Mouse (Mus musculus): ENCODE measurements around the gene Kctd11. TPM values are rescaled to one million over a fixed set of nuclear protein-coding genes. Genes with fewer than 3 reads are reported as not detected.

Kctd11 gene
- polyA plus RNA-seq, 1 experiment from 2014 or later = 11.4 TPM

GRCm38 (mm10) chr11:69835326-69835965 is 45.8 kb downstream of the Kctd11 start:
- peaks cover 15% of the 10 kb centered on the region for H3K27me3 ChIP-seq (ENCODE audit: control insufficient read depth, insufficient read depth, low read depth, low read length)
- WGBS = 24% methylated on average over 9 of the region's 9 CpGs
- peak overlapping the region; percentile 4; the same call in 1 of the 2 replicates for H3K4me3 ChIP-seq (ENCODE audit: low read length)
- ATAC-seq (ENCODE audit: low read depth) = no peak
- peaks cover 40% of the 10 kb centered on the region for H3K4me1 ChIP-seq (replicated peaks; ENCODE audit: control insufficient read depth, insufficient read depth, low read length)
- H3K9ac ChIP-seq (ENCODE audit: low read length) = no peak overlapping the region
- H3K36me3 ChIP-seq (ENCODE audit: control insufficient read depth, insufficient read depth, low read length) = peaks cover 2% of the 10 kb centered on the region; the same call in 1 of the 2 replicates
- H3K27ac ChIP-seq (ENCODE audit: low read length) = no peak overlapping the region
- H3K4me2 ChIP-seq (ENCODE audit: low read depth, low read length) = peak overlapping the region; percentile 98
- H3K9me3 ChIP-seq (ENCODE audit: control insufficient read depth, low read length) = no peaks in the 10 kb centered on the region

DNA sequence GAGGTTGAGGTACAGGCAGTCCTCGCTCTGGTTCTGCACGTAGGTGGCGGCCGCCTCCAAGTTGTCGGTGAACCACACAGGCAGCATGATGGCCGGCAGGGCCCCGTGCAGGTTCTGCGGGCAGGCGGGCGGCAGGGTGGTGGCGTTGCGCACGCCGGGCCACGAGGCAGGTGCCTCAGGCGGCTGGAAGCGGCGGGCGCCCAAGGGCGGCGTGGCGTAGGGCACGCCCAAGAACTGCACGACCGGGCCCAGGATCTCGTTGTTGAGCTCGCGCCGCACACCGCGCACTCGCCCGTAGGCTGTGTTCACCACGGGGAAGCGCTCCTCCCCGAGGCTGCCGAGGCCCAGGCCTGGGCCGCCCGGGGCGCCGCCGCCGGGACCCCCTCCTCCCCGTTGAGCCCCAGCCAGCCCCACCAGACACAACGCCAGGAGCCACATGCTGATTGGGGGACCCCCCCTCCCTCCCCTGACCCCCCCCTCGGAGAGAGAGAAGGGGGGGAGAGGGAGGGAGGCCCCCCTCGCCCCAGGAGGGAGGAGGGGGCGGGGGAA is 47.1 kb downstream of the Kctd11 start:
- Histone ChIP-seq H3K36me3 (ENCODE audit: control insufficient read depth, insufficient read depth, low read length) (peaks cover 2% of the 10 kb centered on the region; the same call in 1 of the 2 replicates), H3K4me3 (ENCODE audit: low read length) (peak overlapping the region; percentile 48), H3K4me2 (ENCODE audit: low read depth, low read length) (peak overlapping the region; percentile 88), H3K9ac (ENCODE audit: low read length) (peak overlapping the region; percentile 76), H3K9me3 (ENCODE audit: control insufficient read depth, low read length) (no peaks in the 10 kb centered on the region), H3K27ac (ENCODE audit: low read length) (peak overlapping the region; percentile 36; the same call in 1 of the 2 replicates), H3K4me1 (replicated peaks; ENCODE audit: control insufficient read depth, insufficient read depth, low read length) (peaks cover 34% of the 10 kb centered on the region), H3K27me3 (ENCODE audit: control insufficient read depth, insufficient read depth, low read depth, low read length) (peaks cover 15% of the 10 kb centered on the region)
- ATAC-seq (ENCODE audit: low read depth) = no peak
- WGBS = 7% methylated on average over 41 of the region's 48 CpGs

DNA sequence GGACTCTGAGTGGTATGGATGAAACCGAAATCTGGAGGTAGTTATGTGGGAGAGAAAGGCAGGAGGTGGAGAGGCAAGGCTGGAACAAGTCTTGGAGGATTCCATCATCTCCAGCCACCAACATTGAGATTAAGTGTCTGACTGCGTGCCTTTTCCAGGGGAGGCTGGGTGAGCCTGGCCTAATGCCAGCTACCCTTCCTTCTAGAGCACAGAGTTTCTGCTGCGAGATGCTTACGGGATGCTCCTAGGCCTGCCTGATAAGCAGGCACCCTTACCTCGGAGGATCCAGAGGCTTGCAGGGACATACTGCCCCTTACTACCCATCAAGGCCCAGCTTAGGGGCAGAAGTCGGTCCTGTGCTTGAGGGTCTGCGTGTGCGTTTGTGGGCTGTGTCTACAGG is 47.7 kb downstream of the Kctd11 start:
- Histone ChIP-seq H3K4me3 (ENCODE audit: low read length) (peak overlapping the region; percentile 48), H3K27ac (ENCODE audit: low read length) (peak overlapping the region; percentile 36; the same call in 1 of the 2 replicates), H3K9me3 (ENCODE audit: control insufficient read depth, low read length) (no peaks in the 10 kb centered on the region), H3K4me1 (replicated peaks; ENCODE audit: control insufficient read depth, insufficient read depth, low read length) (peaks cover 33% of the 10 kb centered on the region), H3K4me2 (ENCODE audit: low read depth, low read length) (peak overlapping the region; percentile 88), H3K27me3 (ENCODE audit: control insufficient read depth, insufficient read depth, low read depth, low read length) (peaks cover 15% of the 10 kb centered on the region), H3K36me3 (ENCODE audit: control insufficient read depth, insufficient read depth, low read length) (peaks cover 2% of the 10 kb centered on the region; the same call in 1 of the 2 replicates), H3K9ac (ENCODE audit: low read length) (peak overlapping the region; percentile 76)
- WGBS = 52% methylated on average over 8 of the region's 8 CpGs
- ATAC-seq (ENCODE audit: low read depth) = no peak

DNA sequence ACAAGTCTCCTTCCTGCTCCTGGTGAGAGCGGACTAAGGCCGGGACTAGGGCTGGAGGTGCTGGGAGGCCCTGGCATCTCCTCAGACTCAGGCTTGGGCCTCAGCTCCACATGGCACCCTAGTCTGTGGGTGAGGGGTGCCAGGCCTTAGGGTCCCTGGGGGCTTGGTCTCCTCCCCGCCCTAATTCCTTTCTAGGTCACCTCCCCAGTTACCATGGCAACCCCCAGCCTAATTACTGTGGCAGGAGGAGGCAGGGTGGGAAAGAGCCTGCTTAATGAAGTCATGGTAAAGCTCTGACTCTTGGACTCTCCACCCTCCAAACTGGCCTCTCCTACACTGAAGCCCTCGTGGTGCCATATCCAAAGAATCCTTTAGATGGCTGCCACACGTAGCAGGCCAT is 52.4 kb downstream of the Kctd11 start:
- H3K4me2 ChIP-seq (ENCODE audit: low read depth, low read length) = no peak overlapping the region
- peaks cover 4% of the 10 kb centered on the region; the same call in 1 of the 2 replicates for H3K27me3 ChIP-seq (ENCODE audit: control insufficient read depth, insufficient read depth, low read depth, low read length)
- ATAC-seq (ENCODE audit: low read depth) = no peak
- H3K27ac ChIP-seq (ENCODE audit: low read length) = no peak overlapping the region
- H3K9me3 ChIP-seq (ENCODE audit: control insufficient read depth, low read length) = no peaks in the 10 kb centered on the region
- peaks cover 4% of the 10 kb centered on the region for H3K4me1 ChIP-seq (replicated peaks; ENCODE audit: control insufficient read depth, insufficient read depth, low read length)
- H3K9ac ChIP-seq (ENCODE audit: low read length) = no peak overlapping the region
- WGBS = 74% methylated on average over 5 of the region's 5 CpGs
- H3K4me3 ChIP-seq (ENCODE audit: low read length) = no peak overlapping the region
- H3K36me3 ChIP-seq (ENCODE audit: control insufficient read depth, insufficient read depth, low read length) = peaks cover 19% of the 10 kb centered on the region; the same call in 1 of the 2 replicates

Small RNA genes within 50 kb of the gene (microRNA-seq; reads per million reads assigned to microRNA genes)
- not detected for gene Mir6924

Other genes starting within 250 kb of the Kctd11 start
- gene Fxr2, start 248.4 kb downstream of the Kctd11 start, polyA plus RNA-seq (2015; fragmentation: Nextera tagmentation; extraction: Ambion mirVana) = 22.2 and 22.6 TPM in 2 replicates
- gene Sox15, start 226.1 kb downstream of the Kctd11 start, polyA plus RNA-seq (2015; fragmentation: Nextera tagmentation; extraction: Ambion mirVana) = 0.54 TPM in 1 of 2 replicates, not detected in the other
- 65.5 and 71.0 TPM in 2 replicates for gene Mpdu1, start 218.8 kb downstream of the Kctd11 start, polyA plus RNA-seq (2015; fragmentation: Nextera tagmentation; extraction: Ambion mirVana)
- 19.2 and 19.4 TPM in 2 replicates for gene Cd68, start 215.3 kb downstream of the Kctd11 start, polyA plus RNA-seq (2015; fragmentation: Nextera tagmentation; extraction: Ambion mirVana)
- 539 and 624 TPM in 2 replicates for gene Eif4a1, start 209.0 kb downstream of the Kctd11 start, polyA plus RNA-seq (2015; fragmentation: Nextera tagmentation; extraction: Ambion mirVana)
- gene Senp3, start 199.3 kb downstream of the Kctd11 start, polyA plus RNA-seq (2015; fragmentation: Nextera tagmentation; extraction: Ambion mirVana) = 69.3 and 70.6 TPM in 2 replicates
- gene Tnfsf13, start 195.6 kb downstream of the Kctd11 start, polyA plus RNA-seq (2015; fragmentation: Nextera tagmentation; extraction: Ambion mirVana) = 0.89 and 1.2 TPM in 2 replicates
- 10.6 and 12.8 TPM in 2 replicates for gene Tnfsf12, start 185.6 kb downstream of the Kctd11 start, polyA plus RNA-seq (2015; fragmentation: Nextera tagmentation; extraction: Ambion mirVana)
- gene Tnfsfm13, start 185.3 kb downstream of the Kctd11 start, polyA plus RNA-seq (2015; fragmentation: Nextera tagmentation; extraction: Ambion mirVana) = 5.0 and 5.4 TPM in 2 replicates
- gene Polr2a, start 122.8 kb downstream of the Kctd11 start, polyA plus RNA-seq (2015; fragmentation: Nextera tagmentation; extraction: Ambion mirVana) = 24.1 and 25.3 TPM in 2 replicates
- gene Slc35g3, start 119.4 kb downstream of the Kctd11 start, polyA plus RNA-seq (2015; fragmentation: Nextera tagmentation; extraction: Ambion mirVana) = 0.36 and 0.64 TPM in 2 replicates
- gene Zbtb4, start 115.5 kb downstream of the Kctd11 start, polyA plus RNA-seq (2015; fragmentation: Nextera tagmentation; extraction: Ambion mirVana) = 3.5 and 4.9 TPM in 2 replicates
- gene Chrnb1, start 85.5 kb downstream of the Kctd11 start, polyA plus RNA-seq (2015; fragmentation: Nextera tagmentation; extraction: Ambion mirVana) = 18.6 and 20.7 TPM in 2 replicates
- gene Fgf11, start 79.5 kb downstream of the Kctd11 start, polyA plus RNA-seq (2015; fragmentation: Nextera tagmentation; extraction: Ambion mirVana) = 1.0 and 1.7 TPM in 2 replicates
- 6.5 and 8.6 TPM in 2 replicates for gene Tmem102, start 75.8 kb downstream of the Kctd11 start, polyA plus RNA-seq (2015; fragmentation: Nextera tagmentation; extraction: Ambion mirVana)
- not detected in 2 replicates for gene Gm39566, start 66.1 kb downstream of the Kctd11 start, polyA plus RNA-seq (2015; fragmentation: Nextera tagmentation; extraction: Ambion mirVana)
- gene Spem2, start 62.9 kb downstream of the Kctd11 start, polyA plus RNA-seq (2015; fragmentation: Nextera tagmentation; extraction: Ambion mirVana) = not detected in 2 replicates
- not detected in 2 replicates for gene Spem1, start 59.2 kb downstream of the Kctd11 start, polyA plus RNA-seq (2015; fragmentation: Nextera tagmentation; extraction: Ambion mirVana)
- gene Nlgn2, start 43.6 kb downstream of the Kctd11 start, polyA plus RNA-seq (2015; fragmentation: Nextera tagmentation; extraction: Ambion mirVana) = 4.4 and 5.0 TPM in 2 replicates
- gene Tmem256, start 42.9 kb downstream of the Kctd11 start, polyA plus RNA-seq (2015; fragmentation: Nextera tagmentation; extraction: Ambion mirVana) = 443 and 452 TPM in 2 replicates
- 115 and 137 TPM in 2 replicates for gene Plscr3, start 35.0 kb downstream of the Kctd11 start, polyA plus RNA-seq (2015; fragmentation: Nextera tagmentation; extraction: Ambion mirVana)
- gene Tnk1, start 22.7 kb downstream of the Kctd11 start, polyA plus RNA-seq (2015; fragmentation: Nextera tagmentation; extraction: Ambion mirVana) = 10.8 and 11.8 TPM in 2 replicates
- not detected in 2 replicates for gene Tmem95, start 3.4 kb downstream of the Kctd11 start, polyA plus RNA-seq (2015; fragmentation: Nextera tagmentation; extraction: Ambion mirVana)
- gene Acap1, start 14.1 kb upstream of the Kctd11 start, polyA plus RNA-seq (2015; fragmentation: Nextera tagmentation; extraction: Ambion mirVana) = 2.1 and 3.8 TPM in 2 replicates
- 7.9 and 8.6 TPM in 2 replicates for gene 2810408A11Rik, start 19.6 kb upstream of the Kctd11 start, polyA plus RNA-seq (2015; fragmentation: Nextera tagmentation; extraction: Ambion mirVana)
- 5.7 and 6.4 TPM in 2 replicates for gene Neurl4, start 19.7 kb upstream of the Kctd11 start, polyA plus RNA-seq (2015; fragmentation: Nextera tagmentation; extraction: Ambion mirVana)
- 85.1 and 87.8 TPM in 2 replicates for gene Gps2, start 32.5 kb upstream of the Kctd11 start, polyA plus RNA-seq (2015; fragmentation: Nextera tagmentation; extraction: Ambion mirVana)
- gene Eif5a, start 40.6 kb upstream of the Kctd11 start, polyA plus RNA-seq (2015; fragmentation: Nextera tagmentation; extraction: Ambion mirVana) = 1,390 and 1,410 TPM in 2 replicates
- 2.7 and 4.9 TPM in 2 replicates for gene Ybx2, start 54.4 kb upstream of the Kctd11 start, polyA plus RNA-seq (2015; fragmentation: Nextera tagmentation; extraction: Ambion mirVana)
- 17.1 and 17.2 TPM in 2 replicates for gene Slc2a4, start 66.8 kb upstream of the Kctd11 start, polyA plus RNA-seq (2015; fragmentation: Nextera tagmentation; extraction: Ambion mirVana)
- gene Cldn7, start 83.4 kb upstream of the Kctd11 start, polyA plus RNA-seq (2015; fragmentation: Nextera tagmentation; extraction: Ambion mirVana) = 172 and 202 TPM in 2 replicates
- gene Ctdnep1, start 99.8 kb upstream of the Kctd11 start, polyA plus RNA-seq (2015; fragmentation: Nextera tagmentation; extraction: Ambion mirVana) = 20.6 and 23.0 TPM in 2 replicates
- gene Elp5, start 101.1 kb upstream of the Kctd11 start, polyA plus RNA-seq (2015; fragmentation: Nextera tagmentation; extraction: Ambion mirVana) = 98.4 and 99.2 TPM in 2 replicates
- 515 and 536 TPM in 2 replicates for gene Gabarap, start 109.7 kb upstream of the Kctd11 start, polyA plus RNA-seq (2015; fragmentation: Nextera tagmentation; extraction: Ambion mirVana)
- gene Phf23, start 114.4 kb upstream of the Kctd11 start, polyA plus RNA-seq (2015; fragmentation: Nextera tagmentation; extraction: Ambion mirVana) = 58.1 and 59.5 TPM in 2 replicates
- 30.1 and 30.7 TPM in 2 replicates for gene Dvl2, start 119.2 kb upstream of the Kctd11 start, polyA plus RNA-seq (2015; fragmentation: Nextera tagmentation; extraction: Ambion mirVana)
- gene Acadvl, start 134.0 kb upstream of the Kctd11 start, polyA plus RNA-seq (2015; fragmentation: Nextera tagmentation; extraction: Ambion mirVana) = 90.0 and 92.0 TPM in 2 replicates
- gene Dlg4, start 135.5 kb upstream of the Kctd11 start, polyA plus RNA-seq (2015; fragmentation: Nextera tagmentation; extraction: Ambion mirVana) = 5.5 and 7.9 TPM in 2 replicates
- gene Asgr1, start 172.7 kb upstream of the Kctd11 start, polyA plus RNA-seq (2015; fragmentation: Nextera tagmentation; extraction: Ambion mirVana) = 0.18 TPM in 1 of 2 replicates, not detected in the other
- gene Asgr2, start 211.2 kb upstream of the Kctd11 start, polyA plus RNA-seq (2015; fragmentation: Nextera tagmentation; extraction: Ambion mirVana) = 0.30 TPM in 1 of 2 replicates, not detected in the other
- 2.1 and 2.4 TPM in 2 replicates for gene Mgl2, start 248.9 kb upstream of the Kctd11 start, polyA plus RNA-seq (2015; fragmentation: Nextera tagmentation; extraction: Ambion mirVana)

All from lung, embryonic 16.5 days (tissue).